Mouse (Mus musculus): Measurements from ENCODE around the gene Olfr635. TPM values are rescaled to one million over a fixed set of nuclear protein-coding genes. Genes with fewer than 3 reads are reported as not detected.

Olfr635 gene
- total and polyA plus RNA-seq, 3 experiments: not detected

DNA sequence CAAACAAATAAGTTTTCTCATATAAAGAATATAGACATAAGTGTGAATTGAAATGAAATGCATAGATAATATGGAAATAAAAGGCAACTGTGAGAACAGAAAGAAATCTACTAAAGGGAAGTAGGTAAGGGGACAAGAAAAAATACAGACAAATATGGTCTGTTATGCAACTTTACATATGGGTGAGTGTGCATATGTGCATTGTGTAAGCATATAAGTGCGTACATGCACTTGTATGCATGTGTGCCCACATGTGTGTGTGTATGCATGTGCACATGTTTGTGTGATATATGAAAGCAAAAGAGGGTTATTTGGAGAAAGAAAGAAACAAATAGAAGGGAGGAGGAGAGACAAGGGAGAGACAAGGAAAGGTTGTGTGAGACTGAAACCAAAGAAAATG, 48.0 kb downstream of the Olfr635 start:
- Histone ChIP-seq H3K9me3 (replicated peaks; ENCODE audit: insufficient read depth, low read length) (no peaks in the 10 kb centered on the region), H3K4me1 (ENCODE audit: control insufficient read depth in 1 of 2, insufficient read depth in 2 of 2, low read length in 2 of 2) (no peaks in the 10 kb centered on the region), H3K79me2 (ENCODE audit: control insufficient read depth, insufficient read depth, low read length, poor library complexity) (no peaks in the 10 kb centered on the region), H3K36me3 (ENCODE audit: control insufficient read depth in 1 of 2, insufficient read depth in 2 of 2, low read length in 2 of 2) (no peaks in the 10 kb centered on the region), H3K9ac (ENCODE audit: control insufficient read depth, low read depth, low read length, poor library complexity, severe bottlenecking) (no peak overlapping the region), H3K27ac (ENCODE audit: control insufficient read depth, low read depth, low read length) (no peak overlapping the region), H3K27me3 (ENCODE audit: control insufficient read depth in 1 of 2, insufficient read depth in 2 of 2, low read length in 2 of 2) (no peaks in the 10 kb centered on the region), H3K4me3 (ENCODE audit: control insufficient read depth in 1 of 2, insufficient read depth in 1 of 2, low read depth in 2 of 2, low read length in 2 of 2) (no peak overlapping the region)
- TF ChIP-seq SIN3A (IDR thresholded peaks at IDR 0.05; ENCODE audit: low read length): no peak
- TF ChIP-seq RCOR1 (IDR thresholded peaks at IDR 0.05; ENCODE audit: low read depth, low read length): no peak
- DNase-seq (ENCODE audit: low read depth, low spot score): no peak

- H3K9ac ChIP-seq (ENCODE audit: control insufficient read depth, low read depth, low read length, poor library complexity, severe bottlenecking): no peak overlapping the region
- no peak overlapping the region for H3K4me3 ChIP-seq (ENCODE audit: control insufficient read depth in 1 of 2, insufficient read depth in 1 of 2, low read depth in 2 of 2, low read length in 2 of 2)
- no peak overlapping the region for H3K27ac ChIP-seq (ENCODE audit: control insufficient read depth, low read depth, low read length)
- DNase-seq (ENCODE audit: low read depth, low spot score): no peak
- TF ChIP-seq TBP (IDR thresholded peaks at IDR 0.05; ENCODE audit: low read depth, low read length): no peak
- TF ChIP-seq SIN3A (IDR thresholded peaks at IDR 0.05; ENCODE audit: low read length): no peak
- no peak for TF ChIP-seq RAD21 (IDR thresholded peaks at IDR 0.05; ENCODE audit: low read depth, low read length)
- TF ChIP-seq MXI1 (IDR thresholded peaks at IDR 0.05; ENCODE audit: low read depth, low read length): no peak
- TF ChIP-seq MAZ (IDR thresholded peaks at IDR 0.05; ENCODE audit: low read depth, low read length): no peak
- no peak for TF ChIP-seq NRF1 (IDR thresholded peaks at IDR 0.05; ENCODE audit: insufficient read depth, low read depth, low read length, poor library complexity, severe bottlenecking)
- TF ChIP-seq SMC3 (IDR thresholded peaks at IDR 0.05; ENCODE audit: low read depth, low read length): no peak
- no peak for TF ChIP-seq MYB (IDR thresholded peaks at IDR 0.05; ENCODE audit: low read depth, low read length)
- no peak for TF ChIP-seq NELFE (IDR thresholded peaks at IDR 0.05; ENCODE audit: low read depth, low read length)
- TF ChIP-seq JUND (IDR thresholded peaks at IDR 0.05; ENCODE audit: low read depth, low read length): no peak
- no peak for TF ChIP-seq POLR2AphosphoS5 (IDR thresholded peaks at IDR 0.05; ENCODE audit: borderline replicate concordance, low read depth, low read length)
- TF ChIP-seq MAFK (IDR thresholded peaks at IDR 0.05; ENCODE audit: borderline replicate concordance, low read depth, low read length): no peak
- no peak for TF ChIP-seq GABPA (IDR thresholded peaks at IDR 0.05; ENCODE audit: low read depth, low read length)
- TF ChIP-seq MYC (IDR thresholded peaks at IDR 0.05; ENCODE audit: low read depth, low read length): no peak
- TF ChIP-seq HCFC1 (IDR thresholded peaks at IDR 0.05; ENCODE audit: low read depth, low read length): no peak
- no peaks in the 10 kb centered on the region for H3K27me3 ChIP-seq (ENCODE audit: control insufficient read depth in 1 of 2, insufficient read depth in 2 of 2, low read length in 2 of 2)
- H3K9me3 ChIP-seq (replicated peaks; ENCODE audit: insufficient read depth, low read length): no peaks in the 10 kb centered on the region
- H3K4me1 ChIP-seq (ENCODE audit: control insufficient read depth in 1 of 2, insufficient read depth in 2 of 2, low read length in 2 of 2): no peaks in the 10 kb centered on the region
- H3K36me3 ChIP-seq (ENCODE audit: control insufficient read depth in 1 of 2, insufficient read depth in 2 of 2, low read length in 2 of 2): no peaks in the 10 kb centered on the region
- H3K79me2 ChIP-seq (ENCODE audit: control insufficient read depth, insufficient read depth, low read length, poor library complexity): no peaks in the 10 kb centered on the region
Observed at GRCm38 (mm10) chr7:104021651-104022050, 50.7 kb downstream of the Olfr635 start.

DNA sequence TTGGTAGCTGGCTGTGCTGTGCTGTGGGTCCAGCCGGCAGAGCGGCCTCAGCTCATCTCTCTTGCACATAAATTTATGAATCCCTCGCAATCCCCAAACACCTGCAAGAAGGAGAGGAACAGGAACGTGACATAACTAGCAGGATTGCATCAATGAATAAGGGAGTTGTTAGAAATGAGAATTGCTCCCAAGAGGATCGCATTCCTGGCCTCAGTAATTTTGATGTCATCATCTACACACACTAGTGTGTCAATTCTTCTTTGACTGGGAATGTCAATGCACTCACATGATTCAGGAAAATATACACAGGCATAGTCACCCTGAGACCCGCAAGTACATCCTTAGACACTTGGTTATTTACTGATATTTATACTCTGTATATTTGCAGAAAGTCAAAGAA, 54.5 kb downstream of the Olfr635 start, which contains the start of gene Olfr640:
TSS of gene Olfr640 (minus strand) at position 101 of the 400 bp plus-strand sequence.
- H3K4me1 ChIP-seq (ENCODE audit: control insufficient read depth in 1 of 2, insufficient read depth in 2 of 2, low read length in 2 of 2): no peaks in the 10 kb centered on the region
- H3K9me3 ChIP-seq (replicated peaks; ENCODE audit: insufficient read depth, low read length): no peaks in the 10 kb centered on the region
- no peaks in the 10 kb centered on the region for H3K27me3 ChIP-seq (ENCODE audit: control insufficient read depth in 1 of 2, insufficient read depth in 2 of 2, low read length in 2 of 2)
- H3K9ac ChIP-seq (ENCODE audit: control insufficient read depth, low read depth, low read length, poor library complexity, severe bottlenecking): no peak within 1 kb of the TSS
- no peaks in the 10 kb centered on the region for H3K79me2 ChIP-seq (ENCODE audit: control insufficient read depth, insufficient read depth, low read length, poor library complexity)
- no peak within 1 kb of the TSS for H3K4me3 ChIP-seq (ENCODE audit: control insufficient read depth in 1 of 2, insufficient read depth in 1 of 2, low read depth in 2 of 2, low read length in 2 of 2)
- DNase-seq (ENCODE audit: low read depth, low spot score): no peak
- H3K27ac ChIP-seq (ENCODE audit: control insufficient read depth, low read depth, low read length): no peak within 1 kb of the TSS
- no peak for TF ChIP-seq TAL1 (IDR thresholded peaks at IDR 0.05; ENCODE audit: low read length)
- no peak for TF ChIP-seq MAX (IDR thresholded peaks at IDR 0.05; ENCODE audit: low read length)
- TF ChIP-seq RCOR1 (IDR thresholded peaks at IDR 0.05; ENCODE audit: low read depth, low read length): no peak
- TF ChIP-seq MYB (IDR thresholded peaks at IDR 0.05; ENCODE audit: low read depth, low read length): no peak
- no peak for TF ChIP-seq CHD2 (IDR thresholded peaks at IDR 0.05; ENCODE audit: low read length)
- TF ChIP-seq NELFE (IDR thresholded peaks at IDR 0.05; ENCODE audit: low read depth, low read length): no peak
- no peak for TF ChIP-seq ELF1 (IDR thresholded peaks at IDR 0.05; ENCODE audit: low read depth, low read length)
- no peak for TF ChIP-seq MAZ (IDR thresholded peaks at IDR 0.05; ENCODE audit: low read depth, low read length)
- no peak for TF ChIP-seq NRF1 (IDR thresholded peaks at IDR 0.05; ENCODE audit: insufficient read depth, low read depth, low read length, poor library complexity, severe bottlenecking)
- no peak for TF ChIP-seq ZNF384 (IDR thresholded peaks at IDR 0.05; ENCODE audit: low read depth, low read length)
- no peak for TF ChIP-seq SMC3 (IDR thresholded peaks at IDR 0.05; ENCODE audit: low read depth, low read length)
- TF ChIP-seq ETS1 (IDR thresholded peaks at IDR 0.05; ENCODE audit: low read depth, low read length): no peak
- H3K36me3 ChIP-seq (ENCODE audit: control insufficient read depth in 1 of 2, insufficient read depth in 2 of 2, low read length in 2 of 2): no peaks in the 10 kb centered on the region
